8 mouse cellular contexts compared by ENCODE assay signal in genomic region chr6:122811771-122812600, GRCm38 (mm10). TPM values are rescaled to one million over a fixed set of nuclear protein-coding genes. Genes with fewer than 3 reads are reported as not detected.
DNase-seq lines count a peak whose midpoint lies in the region.

No protein-coding gene starts in this region.

- intact Hi-C loops in left cerebral cortex, postnatal 4 days (cut with DNase I) = no loop called here
- intact Hi-C loops in gastrocnemius, postnatal 14 days (cut with DNase I; ENCODE audit: low total_unique reads) = no loop called here

- peak; percentile 52 for DNase-seq in left cerebral cortex, postnatal 4 days
- DNase-seq in left cerebral cortex, adult 18-20 months (ENCODE audit: low spot score in 2 of 2) = no peak
- DNase-seq in cerebellum, adult 9-11 months = peak; percentile 66
- DNase-seq in forelimb bud, embryonic 11.5 days (ENCODE audit: low read depth, low spot score) = peak; percentile 68
- DNase-seq in kidney, adult 9 months = peak; percentile 42
- peak; percentile 34 for DNase-seq in lung, postnatal 14 days
- DNase-seq in retina, embryonic 14.5 days (ENCODE audit: low spot score) = peak; percentile 69
- no peak for DNase-seq in gastrocnemius, postnatal 14 days

RNA-seq across cellular contexts. Expression of gene Foxj2, which starts 7.7 kb away (rescaled TPM):
- 10 to 100 TPM; 29.4 to 32.7 TPM for total RNA-seq in left cerebral cortex, postnatal 4 days (2021)
- 10 to 100 TPM; 26.7 to 29.4 TPM for total RNA-seq in left cerebral cortex, adult 18-20 months (2021)
- total RNA-seq in gastrocnemius, postnatal 14 days (2021) = 10 to 100 TPM; 15.5 to 18.5 TPM

RNA-seq across cellular contexts. Expression of gene Slc2a3, which starts 10.5 kb away (rescaled TPM):
- 10 to 100 TPM; 62.9 to 73.9 TPM for total RNA-seq in left cerebral cortex, postnatal 4 days (2021)
- total RNA-seq in left cerebral cortex, adult 18-20 months (2021) = 100 to 1,000 TPM; 120 to 139 TPM
- total RNA-seq in gastrocnemius, postnatal 14 days (2021) = 1 to 10 TPM; 1.2 to 1.9 TPM

RNA-seq across cellular contexts. Expression of gene C3ar1, which starts 44.0 kb away (rescaled TPM):
- total RNA-seq in left cerebral cortex, postnatal 4 days (2021) = 1 to 10 TPM; 1.0 to 1.1 TPM
- under 1 TPM; 0.91 to 0.95 TPM for total RNA-seq in left cerebral cortex, adult 18-20 months (2021)
- total RNA-seq in gastrocnemius, postnatal 14 days (2021) = 1 to 10 TPM in 1 of 2 experiments, under 1 TPM in 1; 1.00 to 1.6 TPM

Comparison
In these comparisons a context has a peak if more than half of its experiments do, and no peak if none do; other contexts are left out.
1. DNase-seq: peak in left cerebral cortex, postnatal 4 days (single experiment), cerebellum, adult 9-11 months (single experiment), forelimb bud, embryonic 11.5 days (single experiment), kidney, adult 9 months (single experiment), lung, postnatal 14 days (single experiment) and retina, embryonic 14.5 days (single experiment); none in left cerebral cortex, adult 18-20 months (0 of 2) and gastrocnemius, postnatal 14 days (single experiment).
2. RNA of gene Slc2a3, which starts 10.5 kb away (total RNA-seq): 120 to 139 TPM in left cerebral cortex, adult 18-20 months and 62.9 to 73.9 TPM in left cerebral cortex, postnatal 4 days; 1.2 to 1.9 TPM in gastrocnemius, postnatal 14 days; every median in the first group is over 10 times any median in the second.